Comparison of ENCODE assay signal across 8 mouse cellular contexts in the genomic region with DNA sequence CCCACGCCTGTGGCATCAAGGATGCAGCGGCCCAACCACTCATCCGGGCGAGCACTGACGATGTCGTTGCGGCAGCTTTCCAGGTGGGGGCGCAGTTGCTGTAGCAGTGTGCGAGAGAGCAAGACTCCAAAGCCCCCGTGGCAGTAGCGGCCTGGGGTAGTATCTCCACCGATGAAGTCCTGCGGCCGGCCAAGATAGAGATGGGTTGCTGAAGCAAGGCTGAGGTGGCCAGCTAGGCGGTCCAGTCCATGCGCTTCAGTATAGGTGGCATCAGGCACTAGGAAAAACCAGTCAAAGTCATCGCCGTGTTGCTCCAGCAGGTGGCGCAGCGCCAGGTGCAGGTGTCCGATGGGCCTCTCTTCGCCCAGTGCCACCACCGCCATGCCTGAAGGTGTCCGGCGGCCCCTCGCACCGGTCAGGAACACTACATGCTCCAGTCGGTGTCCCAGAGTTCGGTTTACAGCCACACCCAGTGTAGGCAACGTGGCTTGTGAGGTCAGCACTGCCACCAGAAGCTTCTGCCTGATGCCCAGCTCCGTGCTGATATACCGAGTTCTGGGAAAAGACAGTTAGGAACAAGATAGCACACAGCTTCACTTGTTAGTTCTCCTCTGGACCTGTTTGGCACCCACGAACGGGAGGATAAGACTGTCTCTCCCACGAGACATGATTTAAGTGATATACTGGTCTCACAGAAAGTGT. TPM values are rescaled to one million over a fixed set of nuclear protein-coding genes. Genes with fewer than 3 reads are reported as not detected.
DNase-seq lines count a peak whose midpoint lies in the region; ATAC-seq lines count a peak whose summit lies in the region.

No protein-coding gene starts in this region.

- DNase-seq in left cerebral cortex, adult 18-20 months (ENCODE audit: low spot score in 2 of 2) = peak; percentile 88
- DNase-seq in left cerebral cortex, adult 11 months (ENCODE audit: low spot score) = no peak
- DNase-seq in embryo, embryonic 11 days = peak; percentile 85
- DNase-seq in kidney, adult 8-10 months = peak; percentile 75 to 91
- DNase-seq in liver = peak; percentile 84
- DNase-seq in spleen, postnatal 14 days (ENCODE audit: low spot score in 2 of 2) = peak; percentile 64 to 73

- ATAC-seq in granulocyte monocyte progenitor cell, adult 5-6 weeks (replicated peaks; ENCODE audit: poor library complexity, severe bottlenecking) = peak; percentile 44
- peak; percentile 24 for ATAC-seq in monocyte, adult 5-6 weeks (replicated peaks; ENCODE audit: insufficient number of reproducible peaks, low FRiP score, low TSS enrichment, poor library complexity, severe bottlenecking)

RNA-seq across cellular contexts. Expression of gene Chpf, which starts 1.7 kb away (rescaled TPM):
- 10 to 100 TPM; 87.2 to 93.6 TPM for total RNA-seq in left cerebral cortex, adult 18-20 months (2021)
- 2.5 TPM in 1 of 2 replicates, not detected in the other for total RNA-seq in granulocyte monocyte progenitor cell, adult 5-6 weeks (2014; fragmentation: Nextera tagmentation)
- 0.62 and 1.0 TPM in 2 replicates for total RNA-seq in granulocyte monocyte progenitor cell, adult 5-6 weeks (2017)
- total RNA-seq in monocyte, adult 5-6 weeks (2017) = 3.6 to 11.4 TPM (median 4.3 TPM) in 3 replicates

RNA-seq across cellular contexts. Expression of gene Tmem198, which starts 1.9 kb away (rescaled TPM):
- 100 to 1,000 TPM in 1 of 2 experiments, 10 to 100 TPM in 1; 93.8 to 107 TPM for total RNA-seq in left cerebral cortex, adult 18-20 months (2021)
- not detected in 2 replicates for total RNA-seq in granulocyte monocyte progenitor cell, adult 5-6 weeks (2014; fragmentation: Nextera tagmentation)
- not detected in 2 replicates for total RNA-seq in granulocyte monocyte progenitor cell, adult 5-6 weeks (2017)
- total RNA-seq in monocyte, adult 5-6 weeks (2017) = 0.21 to 3.7 TPM (median 0.86 TPM) in 3 replicates

RNA-seq across cellular contexts. Expression of gene Asic4, which starts 27.2 kb away (rescaled TPM):
- total RNA-seq in left cerebral cortex, adult 18-20 months (2021) = 10 to 100 TPM; 16.2 to 19.6 TPM
- total RNA-seq in granulocyte monocyte progenitor cell, adult 5-6 weeks (2014; fragmentation: Nextera tagmentation) = not detected in 2 replicates
- not detected in 2 replicates for total RNA-seq in granulocyte monocyte progenitor cell, adult 5-6 weeks (2017)
- total RNA-seq in monocyte, adult 5-6 weeks (2017) = not detected in 3 replicates

RNA-seq across cellular contexts. Expression of gene Obsl1, which starts 28.8 kb away (rescaled TPM):
- total RNA-seq in left cerebral cortex, adult 18-20 months (2021) = 10 to 100 TPM; 26.6 to 29.6 TPM
- total RNA-seq in granulocyte monocyte progenitor cell, adult 5-6 weeks (2014; fragmentation: Nextera tagmentation) = not detected in 2 replicates
- total RNA-seq in granulocyte monocyte progenitor cell, adult 5-6 weeks (2017) = not detected in 2 replicates
- not detected in 3 replicates for total RNA-seq in monocyte, adult 5-6 weeks (2017)

RNA-seq across cellular contexts. Expression of gene Inha, which starts 29.5 kb away (rescaled TPM):
- total RNA-seq in left cerebral cortex, adult 18-20 months (2021) = 10 to 100 TPM; 21.5 to 25.2 TPM
- not detected in 2 replicates for total RNA-seq in granulocyte monocyte progenitor cell, adult 5-6 weeks (2014; fragmentation: Nextera tagmentation)
- total RNA-seq in granulocyte monocyte progenitor cell, adult 5-6 weeks (2017) = not detected in 2 replicates
- not detected in 3 replicates for total RNA-seq in monocyte, adult 5-6 weeks (2017)

Comparison
In these comparisons a context has a peak if more than half of its experiments do, and no peak if none do; other contexts are left out.
1. RNA of gene Tmem198, which starts 1.9 kb away (total RNA-seq): 93.8 to 107 TPM in left cerebral cortex, adult 18-20 months; 0.21 to 3.7 TPM in monocyte, adult 5-6 weeks and not detected in granulocyte monocyte progenitor cell, adult 5-6 weeks; every median in the first group is over 10 times any median in the second.
2. RNA of gene Asic4, which starts 27.2 kb away (total RNA-seq): 16.2 to 19.6 TPM in left cerebral cortex, adult 18-20 months; not detected in granulocyte monocyte progenitor cell, adult 5-6 weeks and not detected in monocyte, adult 5-6 weeks; every median in the first group is over 10 times any median in the second.